Mouse (Mus musculus): ENCODE results near the gene Pard3b. TPM values are rescaled to one million over a fixed set of nuclear protein-coding genes. Genes with fewer than 3 reads are reported as not detected.
A peak's percentile ranks its signal among the peaks of the same experiment; 100 is the strongest.

Gene Pard3b
- 10 to 100 TPM; 15.7 to 18.2 TPM for total RNA-seq (2021)
- long read RNA-seq, experiment 1, partial matches to known transcripts: 0 of 3 reads
- long read RNA-seq, experiment 1, other reads (novel, unspliced or antisense): 3 of 3 reads
- long read RNA-seq, experiment 2, partial matches to known transcripts: 0 of 2 reads
- long read RNA-seq, experiment 2, other reads (novel, unspliced or antisense): 2 of 2 reads

GRCm38 (mm10) chr1:61638347-61639111 lies at the start of gene Pard3b:
Gene Pard3b (plus strand): TSS chr1:61638824.
- DNase-seq (ENCODE audit: low spot score in 2 of 2): peak; percentile 64 to 77

DNA sequence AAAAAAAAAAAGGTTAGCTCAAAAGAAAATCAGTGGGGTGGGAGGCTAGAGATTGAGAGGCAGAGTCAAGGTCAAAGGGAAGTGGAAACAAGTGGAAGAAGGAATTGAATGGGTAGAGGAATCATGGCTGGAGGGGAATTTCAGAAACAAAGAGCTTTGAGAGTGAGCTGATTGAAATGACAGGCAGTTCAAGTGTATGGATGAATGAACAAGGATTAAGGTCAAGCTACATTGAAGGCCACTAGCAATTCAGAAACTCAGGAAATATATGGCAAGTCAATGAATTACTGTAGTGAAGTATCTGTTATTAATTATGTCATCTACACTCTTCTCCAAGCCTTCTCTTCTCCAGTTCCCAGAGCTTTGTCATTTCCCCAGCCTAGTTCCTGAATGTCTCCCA lies 22.4 kb upstream of the Pard3b start:
- DNase-seq (ENCODE audit: low spot score in 2 of 2): no peak

- DNase-seq (ENCODE audit: low spot score in 2 of 2): no peak
Observed at GRCm38 (mm10) chr1:61620651-61621050, 18.0 kb upstream of the Pard3b start.

- DNase-seq (ENCODE audit: low spot score in 2 of 2): no peak
Observed at GRCm38 (mm10) chr1:61629857-61630256, 8.8 kb upstream of the Pard3b start.

DNA sequence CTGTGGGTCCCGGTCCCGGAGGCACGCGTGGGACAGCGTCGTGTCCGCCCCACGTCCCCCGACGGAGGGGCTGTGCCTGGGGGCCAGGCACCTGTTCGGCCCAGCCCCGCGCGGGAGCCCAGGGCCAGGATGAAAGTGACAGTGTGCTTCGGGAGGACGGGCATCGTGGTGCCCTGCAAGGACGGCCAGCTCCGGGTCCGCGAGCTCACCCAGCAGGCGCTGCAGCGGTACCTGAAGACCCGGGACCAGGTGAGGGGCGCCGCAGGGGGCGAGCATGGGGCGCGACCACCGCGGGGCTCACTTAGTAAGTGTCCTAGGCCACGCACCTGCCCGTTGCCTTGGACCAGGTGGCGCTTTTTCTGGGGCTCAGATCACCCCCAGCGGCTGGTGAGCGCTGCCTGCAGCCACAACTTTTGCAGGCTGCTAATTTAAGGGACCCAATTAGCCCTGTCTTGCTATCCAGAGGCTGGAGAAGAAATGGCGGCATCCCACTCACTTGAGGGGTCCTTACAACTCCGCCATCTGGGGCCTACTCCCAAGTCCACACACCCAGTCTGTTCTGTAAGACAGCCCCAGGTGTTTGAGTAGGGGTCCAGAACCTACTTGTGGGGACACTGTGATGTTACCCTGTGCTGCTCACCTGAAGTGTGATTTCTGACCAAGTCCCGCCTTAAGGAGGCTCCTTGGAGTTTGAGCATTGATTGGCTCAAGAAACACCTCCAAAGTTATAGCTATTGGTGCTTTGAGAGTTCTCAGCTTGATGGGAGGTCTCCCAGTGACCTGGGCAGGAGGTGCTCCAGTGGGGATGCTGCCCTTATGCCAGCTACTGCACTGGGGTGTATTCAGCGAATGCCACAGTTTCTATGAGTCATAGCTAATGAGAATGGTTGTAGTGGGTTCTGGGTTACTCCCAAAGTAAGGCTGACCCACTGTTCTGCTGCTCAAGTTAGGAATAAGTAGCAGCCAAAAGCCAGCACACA lies 780 bp downstream of the Pard3b start:
- peak in 1 of 2 experiments; percentile 28 for DNase-seq (ENCODE audit: low spot score in 2 of 2)

DNA sequence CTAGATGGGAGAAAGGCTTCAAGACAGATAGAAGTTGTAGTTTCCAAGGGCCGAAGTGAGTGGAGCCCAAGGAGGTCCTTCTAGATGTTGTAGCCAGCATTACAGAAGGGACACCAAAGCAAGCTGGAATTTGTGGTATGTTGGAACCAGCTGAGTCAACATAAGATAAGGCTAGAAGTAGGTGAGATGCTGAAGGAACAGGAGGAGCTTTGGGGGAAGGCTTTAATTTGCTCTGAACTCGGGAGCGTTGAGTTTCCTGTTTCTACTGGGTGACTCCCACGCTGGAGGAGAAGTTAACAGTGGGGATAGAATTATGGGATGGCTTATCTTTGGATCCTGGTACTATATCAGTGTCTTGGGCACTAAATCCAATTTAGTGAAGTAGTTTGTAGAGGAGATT lies 3.3 kb downstream of the Pard3b start:
- no peak for DNase-seq (ENCODE audit: low spot score in 2 of 2)

DNA sequence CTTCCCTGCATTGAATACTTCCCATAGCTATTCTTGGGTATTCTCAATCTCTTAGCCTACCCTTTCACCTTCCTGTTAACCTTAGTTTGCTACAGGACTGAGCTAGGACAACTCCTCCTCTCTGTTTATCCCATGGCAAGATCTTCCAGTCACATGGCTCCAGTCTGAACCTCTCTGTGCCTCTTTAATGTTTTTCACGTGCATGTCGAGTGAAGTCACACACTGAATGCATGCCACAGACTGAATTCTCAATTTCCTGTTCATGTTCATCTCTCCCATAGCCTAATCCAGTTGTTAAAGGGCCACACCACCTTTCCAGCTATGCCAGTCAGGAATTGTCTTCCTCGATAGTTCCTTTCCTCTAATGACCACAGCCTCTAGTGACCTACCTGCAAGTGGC lies 6.4 kb downstream of the Pard3b start:
- no peak for DNase-seq (ENCODE audit: low spot score in 2 of 2)

DNA sequence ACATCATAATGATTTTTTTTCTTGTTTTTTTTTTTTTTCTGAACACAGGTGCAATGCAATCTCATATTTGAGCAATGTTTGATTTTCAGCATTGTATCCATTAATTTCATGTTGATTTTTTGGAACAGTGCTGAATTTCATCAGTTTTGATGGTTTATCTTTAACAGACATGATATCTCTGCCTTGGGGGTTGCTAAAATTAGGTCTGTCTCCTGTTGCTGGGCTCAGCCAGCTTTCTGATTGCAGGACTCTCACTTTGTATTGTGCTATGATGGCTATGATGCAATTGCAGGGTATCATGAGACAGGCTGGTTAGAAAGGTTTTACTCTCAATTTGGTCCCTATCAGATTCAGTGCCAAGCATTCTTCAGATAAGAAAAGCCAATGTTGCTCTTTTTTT lies 11.3 kb downstream of the Pard3b start:
- no peak for DNase-seq (ENCODE audit: low spot score in 2 of 2)

GRCm38 (mm10) chr1:61651454-61652271 lies 13.0 kb downstream of the Pard3b start:
- DNase-seq (ENCODE audit: low spot score in 2 of 2): no peak

DNA sequence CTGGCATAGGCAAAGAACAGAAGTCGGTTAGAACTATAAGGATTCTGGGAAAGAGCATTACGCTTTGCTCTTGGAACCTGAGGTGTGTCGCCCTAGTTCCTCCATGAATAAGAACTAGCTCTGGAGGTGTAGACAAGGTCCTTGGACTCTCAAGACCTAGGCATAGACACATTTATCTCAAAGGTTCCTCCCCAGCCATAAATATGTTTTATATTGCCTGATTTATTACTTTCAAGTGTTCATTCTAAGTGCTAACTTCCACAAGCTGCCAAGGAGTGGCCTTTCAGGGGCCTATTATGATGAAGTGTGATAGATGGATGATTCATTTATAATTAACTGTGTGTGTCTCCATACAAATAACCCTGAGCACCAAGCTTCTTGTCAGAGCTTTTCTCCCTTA lies 19.1 kb downstream of the Pard3b start:
- DNase-seq (ENCODE audit: low spot score in 2 of 2): no peak

GRCm38 (mm10) chr1:61659931-61660330 lies 21.3 kb downstream of the Pard3b start:
- no peak for DNase-seq (ENCODE audit: low spot score in 2 of 2)

GRCm38 (mm10) chr1:61685221-61685814 lies 46.7 kb downstream of the Pard3b start:
- DNase-seq (ENCODE audit: low spot score in 2 of 2): no peak

GRCm38 (mm10) chr1:61685921-61686320 lies 47.3 kb downstream of the Pard3b start:
- no peak for DNase-seq (ENCODE audit: low spot score in 2 of 2)

- no peak for DNase-seq (ENCODE audit: low spot score in 2 of 2)
Observed at GRCm38 (mm10) chr1:61688301-61688700, 49.7 kb downstream of the Pard3b start.

DNA sequence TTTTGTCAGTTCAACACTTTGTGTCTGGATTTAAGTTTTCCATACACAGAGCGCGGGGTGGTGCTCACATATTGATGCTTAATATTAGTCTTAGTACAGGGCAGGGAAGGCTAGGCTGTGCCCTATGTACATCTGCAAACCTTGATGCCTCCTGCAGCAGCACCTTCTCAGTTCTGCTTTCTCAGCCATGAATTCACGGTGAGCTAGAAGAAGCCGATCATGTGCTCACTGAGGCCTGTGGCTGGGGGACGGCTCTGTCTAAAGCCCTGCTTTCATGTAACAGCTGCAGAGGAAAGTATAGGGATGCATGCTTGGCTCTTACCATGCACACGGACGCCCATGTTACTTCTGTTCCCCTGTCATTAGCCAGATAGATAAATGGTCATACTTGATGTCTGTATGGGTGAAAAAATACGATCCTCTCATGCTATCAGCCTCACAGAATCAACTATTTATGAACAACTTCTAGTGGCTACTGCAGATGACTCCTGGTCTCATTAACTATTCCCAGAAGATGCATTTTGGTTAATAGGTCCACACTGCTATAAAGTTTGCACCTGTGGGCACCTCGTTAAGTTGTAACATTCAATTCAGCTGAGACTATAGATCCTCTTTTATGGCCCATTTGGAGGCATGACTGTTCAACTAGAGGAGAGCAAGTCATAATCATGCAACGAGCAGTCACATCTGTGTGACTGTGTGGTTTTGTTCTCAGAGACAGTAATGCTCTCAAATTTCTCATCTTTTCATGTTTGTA lies 60.0 kb downstream of the Pard3b start:
- DNase-seq (ENCODE audit: low spot score in 2 of 2): no peak

DNA sequence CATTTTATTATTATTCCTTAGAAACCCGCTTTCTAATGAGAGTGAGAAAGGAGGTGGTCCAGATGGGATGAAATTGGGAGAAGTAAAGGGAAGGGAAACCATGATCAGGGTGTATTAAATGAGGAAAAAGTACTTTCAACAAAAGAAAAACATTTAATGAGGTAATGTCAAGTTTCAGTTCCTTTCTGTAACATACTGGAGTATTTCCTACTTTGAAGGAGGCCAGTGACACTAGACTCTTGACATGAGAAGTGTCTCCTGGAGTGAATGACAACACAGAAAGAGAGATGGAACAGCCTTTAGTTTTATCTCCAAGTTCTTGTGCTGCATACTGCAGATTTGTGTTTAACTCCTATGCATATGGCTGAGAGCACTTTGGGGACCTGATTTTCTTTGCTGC lies 71.2 kb downstream of the Pard3b start:
- no peak for DNase-seq (ENCODE audit: low spot score in 2 of 2)

GRCm38 (mm10) chr1:61711523-61711922 lies 72.9 kb downstream of the Pard3b start:
- DNase-seq (ENCODE audit: low spot score in 2 of 2): no peak

DNA sequence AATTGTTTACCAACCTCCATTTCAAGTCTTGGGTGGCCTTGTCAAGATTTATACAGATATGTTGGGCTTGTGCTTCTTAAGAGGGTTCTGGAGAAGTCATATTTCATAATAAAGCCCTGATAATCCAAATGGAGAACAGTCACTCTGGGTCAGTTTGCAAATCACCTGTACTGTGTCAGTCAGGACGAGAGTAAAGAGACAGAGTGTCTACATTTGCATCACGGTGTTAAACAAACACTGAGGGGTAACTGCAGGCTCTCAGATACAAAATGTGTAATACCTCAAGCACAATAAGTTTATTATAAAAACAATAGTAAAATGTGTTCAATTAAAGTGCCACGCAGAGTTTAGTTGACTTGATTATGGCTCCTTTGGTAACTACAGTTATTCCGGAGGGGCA lies 91.0 kb downstream of the Pard3b start:
- DNase-seq (ENCODE audit: low spot score in 2 of 2): no peak

GRCm38 (mm10) chr1:61736550-61736949 lies 97.9 kb downstream of the Pard3b start:
- no peak for DNase-seq (ENCODE audit: low spot score in 2 of 2)

DNA sequence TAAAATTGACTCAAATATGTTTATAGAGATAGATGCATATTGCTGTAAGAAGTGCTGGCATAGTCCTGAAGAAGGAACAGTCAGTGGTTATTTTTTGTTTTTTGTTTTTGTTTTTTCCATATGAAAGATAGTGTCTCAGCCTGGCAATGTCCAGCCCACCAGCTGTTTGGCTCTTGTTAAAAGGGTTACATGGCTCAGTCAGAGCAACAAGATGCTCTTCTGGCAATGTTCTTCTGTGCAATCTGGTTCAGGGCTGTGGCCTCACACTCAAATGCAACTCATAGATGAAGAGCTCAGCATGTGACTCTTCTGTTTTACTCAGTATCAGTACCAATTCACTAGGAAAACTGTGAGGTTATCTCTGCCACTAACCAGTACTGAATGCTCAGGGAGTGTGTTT lies 104.2 kb downstream of the Pard3b start:
- DNase-seq (ENCODE audit: low spot score in 2 of 2): no peak

Measured in gastrocnemius, postnatal 4 days (tissue).